Mouse (Mus musculus) liver, adult 2 months (tissue): ENCODE measurements around the gene Cspg5.

Experiments used
- CTCF ChIP-seq: fragments of 200-500 bp; IDR thresholded peaks from 2 replicates; pipeline ENCODE4 v1.5.1; 2011; ENCODE audit warnings: low read depth, low read length, control low read depth
- POLR2A ChIP-seq: fragments of 200-500 bp; IDR thresholded peaks from 2 replicates; pipeline ENCODE4 v1.6.1; 2011; ENCODE audit warnings: low read length, control low read depth; ENCODE audit not compliant: insufficient read depth; ENCODE audit errors: extremely low read depth

DNA sequence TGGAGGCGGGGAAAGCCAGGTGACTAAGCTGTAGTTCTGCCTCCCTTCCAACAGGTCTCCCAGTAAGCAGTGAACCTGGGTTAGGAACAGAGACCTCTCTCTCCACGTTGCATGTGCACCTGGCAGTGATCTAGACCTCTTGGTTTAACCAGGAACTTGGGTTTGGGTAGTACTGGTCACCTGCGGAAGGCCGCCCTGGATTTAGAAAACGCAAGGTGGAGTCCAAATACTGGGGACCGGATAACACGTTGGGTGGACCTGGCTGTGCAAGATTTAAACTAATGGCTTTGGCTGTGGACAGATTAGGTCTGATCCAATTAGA is 945 bp downstream of the Cspg5 start:
- TF ChIP-seq POLR2A (no peak), CTCF (no peak)
